Mouse (Mus musculus): ENCODE measurements around the gene Il34. TPM values are rescaled to one million over a fixed set of nuclear protein-coding genes. Genes with fewer than 3 reads are reported as not detected.
A peak's percentile ranks its signal among the peaks of the same experiment; 100 is the strongest.

Il34 gene
- total RNA-seq, 2 experiments from 2014 or later: 5.2 TPM

DNA sequence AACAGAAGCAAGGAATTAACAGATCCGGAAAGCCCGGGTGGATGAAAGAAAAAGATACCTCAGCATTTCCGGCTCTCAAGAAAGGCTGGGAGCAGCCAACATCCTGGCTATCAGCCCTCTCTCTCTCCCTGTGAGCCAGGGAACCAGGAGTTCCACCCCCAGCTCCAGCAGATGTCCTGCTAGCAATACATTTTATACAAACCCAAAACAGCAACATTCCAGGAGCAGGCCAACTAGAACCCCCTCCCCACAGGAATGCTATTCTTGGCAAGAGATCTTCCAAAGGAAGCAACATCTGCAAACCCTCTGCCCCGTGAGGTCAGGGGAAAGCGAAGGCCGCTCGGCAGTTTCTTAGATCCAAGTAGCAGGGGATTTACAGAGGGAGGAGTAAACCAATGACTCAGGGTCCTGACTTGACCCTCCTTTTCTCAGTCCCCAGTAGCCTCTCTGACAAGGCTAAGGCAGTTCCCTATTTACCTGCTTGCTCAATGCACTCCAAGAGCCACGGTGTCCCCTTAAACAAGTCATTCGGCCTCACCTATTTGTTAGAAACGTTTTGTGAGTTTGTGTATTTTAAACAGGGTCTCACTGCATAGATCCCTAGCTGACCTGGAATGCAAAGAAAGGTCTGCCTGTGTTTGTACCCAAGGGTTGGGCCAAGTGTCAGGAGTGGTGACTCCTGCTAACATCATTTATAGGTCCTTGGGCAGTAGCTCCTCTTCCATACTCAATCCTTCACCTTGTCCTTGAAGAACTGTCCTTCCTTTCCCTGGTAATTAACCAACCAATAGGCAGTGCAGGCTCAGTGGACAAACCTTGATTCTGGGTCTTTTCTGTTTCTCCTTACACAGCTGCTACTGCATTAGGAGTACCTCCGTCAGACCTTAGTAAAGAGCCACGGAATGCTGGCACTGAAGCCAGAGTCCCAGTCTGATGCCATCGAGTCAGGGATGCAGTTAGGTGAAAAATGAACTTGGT, 3.1 kb upstream of the Il34 start:
- H3K4me3 ChIP-seq: no peak overlapping the region
- peak overlapping the region; percentile 72 for H3K27ac ChIP-seq
- peak; percentile 62 for DNase-seq
- intact Hi-C loops (cut with DNase I): loop anchor here (5.0 kb wide), 1 partner anchor 56 kb away; no protein-coding TSS in a partner anchor
- no peak for TF ChIP-seq CTCF (IDR thresholded peaks at IDR 0.05)

DNA sequence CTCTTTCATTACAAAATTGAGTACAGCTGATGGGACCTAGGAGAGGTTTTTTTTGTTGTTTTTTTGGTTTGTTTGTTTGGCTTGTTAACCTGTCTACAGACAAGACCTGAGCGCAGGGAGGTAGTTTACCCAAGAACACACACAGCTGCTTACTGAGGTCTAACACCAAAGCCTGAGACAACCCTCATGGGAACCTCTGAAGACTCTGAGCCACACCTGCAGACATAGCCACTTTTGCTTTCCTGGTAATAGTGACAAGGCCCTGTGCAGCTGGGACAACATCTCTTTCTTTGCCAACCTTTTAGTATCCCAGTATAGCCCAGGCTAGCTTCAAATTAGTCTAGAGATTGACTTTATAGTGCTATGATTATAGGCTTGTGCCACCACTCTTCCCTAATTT, 422 bp upstream of the Il34 start:
- Histone ChIP-seq H3K27ac (peak overlapping the region; percentile 72), H3K4me3 (no peak overlapping the region)
- no peak for DNase-seq
- no peak for TF ChIP-seq CTCF (IDR thresholded peaks at IDR 0.05)
- intact Hi-C loops (cut with DNase I): loop anchor here (5.0 kb wide), 1 partner anchor 54 kb away; no protein-coding TSS in a partner anchor

DNA sequence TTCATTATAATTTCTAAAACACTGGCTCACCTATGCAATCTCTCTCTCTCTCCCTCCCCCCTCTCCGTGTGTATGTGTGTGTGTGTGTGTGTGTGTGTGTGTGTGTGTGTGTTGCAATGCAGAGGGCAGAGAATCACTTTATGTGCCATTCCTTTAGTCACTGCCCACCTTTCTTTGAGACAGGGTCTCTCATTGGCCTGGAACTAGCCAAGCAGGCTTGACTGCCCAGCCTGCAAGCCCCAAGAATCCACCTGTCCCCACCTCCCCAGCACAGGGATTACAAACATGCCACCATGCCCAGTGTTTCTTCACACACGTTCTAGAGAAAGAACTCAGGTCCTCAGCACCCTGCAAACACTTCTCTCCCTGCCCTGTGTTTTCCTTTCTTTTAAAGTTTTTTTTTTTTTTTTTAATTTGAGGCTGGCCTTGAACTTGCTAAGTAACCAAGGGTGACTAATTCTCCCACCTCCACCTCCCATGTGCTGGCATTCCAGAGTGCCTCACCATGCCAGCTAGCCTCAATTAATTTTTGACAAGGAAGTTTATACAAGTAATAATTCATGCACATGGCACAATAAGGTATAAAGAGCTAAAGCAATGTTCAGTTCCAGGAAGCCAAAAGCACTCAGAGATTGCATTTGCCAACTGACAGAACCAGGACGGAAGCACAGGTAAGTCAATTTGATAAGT, 754 bp downstream of the Il34 start:
- Histone ChIP-seq H3K27ac (peak overlapping the region; percentile 72), H3K4me3 (peak overlapping the region; percentile 62)
- TF ChIP-seq CTCF (IDR thresholded peaks at IDR 0.05): no peak
- DNase-seq: no peak
- intact Hi-C loops (cut with DNase I): loop anchor here (5.0 kb wide), 1 partner anchor 53 kb away; no protein-coding TSS in a partner anchor

DNA sequence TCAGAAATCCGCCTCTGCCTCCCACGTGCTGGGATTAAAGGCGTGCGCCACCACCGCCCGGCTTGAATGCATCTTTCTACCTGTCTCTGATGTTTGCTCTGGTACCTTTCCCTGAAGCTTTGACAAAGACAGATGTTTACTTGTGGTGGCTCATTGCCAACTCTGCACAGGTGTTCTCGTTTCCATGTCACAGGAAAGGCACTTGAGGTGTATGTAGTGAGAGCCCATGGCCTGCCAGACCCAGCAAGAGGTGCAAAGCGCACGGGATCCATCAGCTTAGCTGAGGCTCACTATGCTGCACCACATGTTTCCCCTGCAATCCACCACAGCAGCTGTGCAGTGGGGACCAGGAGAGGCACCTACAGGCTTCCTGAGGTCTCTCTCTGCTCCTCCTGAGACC, 1.9 kb downstream of the Il34 start:
- no peak for DNase-seq
- TF ChIP-seq CTCF (IDR thresholded peaks at IDR 0.05): no peak
- Histone ChIP-seq H3K4me3 (peak overlapping the region; percentile 46), H3K27ac (peak overlapping the region; percentile 76)
- intact Hi-C loops (cut with DNase I): no loop called here

DNA sequence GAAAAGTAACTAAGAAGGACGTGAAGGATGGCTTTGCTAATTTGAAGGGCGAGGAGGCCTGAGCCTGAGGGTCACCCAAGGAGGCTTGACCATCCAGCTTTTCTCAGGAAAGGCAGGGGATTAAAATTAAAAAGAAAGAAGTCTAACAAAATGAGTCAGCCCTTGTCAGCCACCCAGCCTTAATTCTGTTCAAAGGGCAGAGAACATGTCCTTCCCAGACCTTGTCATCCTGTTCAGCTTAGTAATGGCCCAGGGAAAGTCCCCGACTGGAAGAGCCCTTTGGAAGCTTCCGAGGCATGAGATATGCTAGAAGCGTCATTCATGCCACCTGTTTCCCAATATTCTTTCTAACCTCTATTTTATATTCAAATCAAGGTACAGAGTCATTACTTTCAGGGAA, 2.7 kb downstream of the Il34 start:
- Histone ChIP-seq H3K4me3 (no peak overlapping the region), H3K27ac (peak overlapping the region; percentile 76)
- TF ChIP-seq CTCF (IDR thresholded peaks at IDR 0.05): no peak
- intact Hi-C loops (cut with DNase I): no loop called here
- DNase-seq: no peak

DNA sequence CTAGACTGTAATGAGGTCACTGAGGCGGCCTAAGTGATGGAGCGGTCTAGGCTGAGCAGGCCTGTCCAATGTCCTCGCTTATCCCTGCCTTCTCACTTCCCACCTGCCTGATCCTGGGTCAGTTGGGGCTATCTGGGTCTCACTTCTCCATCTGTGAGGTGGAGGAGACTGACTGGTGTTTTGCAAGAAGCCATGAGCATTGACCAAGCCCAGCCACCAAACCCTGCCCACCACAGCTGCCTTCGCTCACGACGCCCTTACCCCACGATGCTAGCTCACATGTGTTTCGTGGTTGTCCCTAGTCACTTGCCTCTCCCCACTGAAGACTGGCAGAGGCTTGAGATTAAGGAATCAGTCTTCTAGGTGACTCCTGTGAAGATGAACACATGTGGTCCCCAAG, 8.6 kb downstream of the Il34 start:
- TF ChIP-seq CTCF (IDR thresholded peaks at IDR 0.05): no peak
- Histone ChIP-seq H3K27ac (no peak overlapping the region), H3K4me3 (no peak overlapping the region)
- DNase-seq: no peak
- intact Hi-C loops (cut with DNase I): no loop called here

DNA sequence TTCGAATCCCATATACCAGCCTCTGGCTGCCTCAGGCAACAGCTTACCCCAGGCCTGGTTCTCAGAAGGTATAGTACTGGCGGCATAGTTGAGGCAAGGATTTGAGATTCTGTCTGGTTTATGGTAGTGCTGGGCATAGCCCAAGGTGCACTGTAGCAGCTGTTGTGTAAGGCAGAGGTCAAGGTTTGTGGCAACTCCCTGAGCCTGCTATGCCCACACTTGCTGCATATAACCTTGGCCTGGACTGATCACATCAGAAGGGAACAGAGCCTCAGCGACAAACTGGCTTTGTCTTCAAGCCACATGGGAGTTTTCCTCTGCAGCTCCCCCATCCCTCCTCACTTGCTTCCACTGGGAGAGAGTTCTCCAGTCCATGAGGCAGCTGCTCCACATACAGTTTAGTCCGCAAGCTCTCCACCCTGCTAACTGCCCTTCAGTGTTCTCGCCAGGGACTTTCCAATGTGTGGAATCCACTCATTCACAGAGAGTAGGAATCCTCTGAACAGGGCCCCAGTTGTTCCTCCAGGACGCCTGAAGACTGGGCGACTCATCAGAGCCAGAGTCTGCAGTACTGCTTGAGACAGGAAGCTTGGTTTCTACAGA, 11.3 kb downstream of the Il34 start:
- H3K4me3 ChIP-seq: no peak overlapping the region
- TF ChIP-seq CTCF (IDR thresholded peaks at IDR 0.05): no peak
- no peak for DNase-seq
- peak overlapping the region; percentile 40; the same call in 1 of the 2 replicates for H3K27ac ChIP-seq
- intact Hi-C loops (cut with DNase I): no loop called here

DNA sequence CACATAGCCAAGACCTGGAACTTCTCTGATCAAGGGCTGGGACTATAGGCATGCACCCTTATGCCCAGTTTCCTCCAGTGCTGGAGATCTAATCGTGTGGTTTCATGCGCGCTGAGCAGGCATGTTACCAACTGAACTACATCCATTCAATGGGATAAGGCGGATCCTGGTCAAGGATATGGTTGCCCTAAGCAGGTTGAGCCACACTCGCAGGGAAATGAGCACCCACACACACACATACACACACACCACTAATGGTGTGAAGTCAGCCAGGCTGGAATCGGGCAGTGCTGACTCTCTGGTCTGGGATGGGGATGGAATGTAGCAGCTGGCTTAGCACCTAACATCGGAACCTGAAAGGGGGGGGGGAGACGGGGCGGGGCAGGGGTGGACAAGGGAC, 11.8 kb downstream of the Il34 start:
- Histone ChIP-seq H3K4me3 (no peak overlapping the region), H3K27ac (no peak overlapping the region)
- intact Hi-C loops (cut with DNase I): no loop called here
- no peak for TF ChIP-seq CTCF (IDR thresholded peaks at IDR 0.05)
- no peak for DNase-seq

DNA sequence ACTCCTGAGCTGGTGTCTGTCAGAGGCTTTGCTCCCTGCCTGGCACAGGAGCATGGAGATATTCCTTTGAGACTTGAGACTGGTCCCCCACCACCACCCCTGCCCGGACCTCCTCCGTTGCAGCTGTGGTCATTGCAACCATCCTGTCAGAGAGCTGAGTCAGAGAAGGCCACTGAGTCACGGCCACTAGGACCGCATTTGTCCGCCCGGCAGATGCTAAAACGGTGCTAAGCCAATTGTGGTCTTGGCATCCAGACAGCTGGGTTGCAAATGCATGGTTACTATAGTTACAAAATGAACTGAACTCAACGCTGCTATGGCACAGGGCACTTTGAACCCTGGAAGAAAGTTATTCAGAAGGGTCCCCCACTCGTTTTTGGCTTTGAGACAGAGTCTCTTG, 12.2 kb downstream of the Il34 start:
- DNase-seq: no peak
- intact Hi-C loops (cut with DNase I): no loop called here

DNA sequence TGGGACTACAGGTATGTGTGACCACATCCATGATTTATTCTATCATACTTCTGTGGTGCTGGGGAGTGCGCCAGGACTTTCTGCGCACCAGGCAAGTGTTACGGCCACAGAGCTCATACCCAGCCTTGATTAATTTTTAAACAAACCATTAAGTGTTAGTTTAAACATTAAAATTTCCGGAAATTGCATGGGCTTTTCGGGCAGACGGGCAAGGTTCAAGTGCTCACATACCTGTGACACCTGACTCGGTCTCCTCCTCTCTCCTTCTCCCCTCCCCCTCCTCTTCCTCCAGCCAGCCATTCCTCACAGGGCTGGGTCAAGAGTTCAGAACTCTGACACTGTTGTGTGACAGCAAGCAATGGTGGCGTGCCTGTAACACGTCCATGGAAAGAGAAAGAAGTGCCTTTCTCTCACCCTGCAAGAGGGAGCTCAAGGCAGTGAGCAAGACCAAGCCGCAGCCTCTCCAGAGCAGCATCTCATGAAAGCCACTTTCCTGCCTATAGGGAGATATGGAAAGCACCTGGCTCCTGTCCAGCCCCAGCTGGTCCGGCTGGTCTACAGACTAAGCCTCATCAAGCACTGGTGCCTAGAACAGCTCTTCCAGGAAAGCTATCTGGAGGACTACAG, 13.0 kb downstream of the Il34 start:
- Histone ChIP-seq H3K4me3 (no peak overlapping the region), H3K27ac (peak overlapping the region; percentile 4; the same call in 1 of the 2 replicates)
- no peak for DNase-seq
- intact Hi-C loops (cut with DNase I): no loop called here
- TF ChIP-seq CTCF (IDR thresholded peaks at IDR 0.05): no peak

More for the DNA sequence above, 12.2 kb downstream of the Il34 start:
- H3K27ac ChIP-seq: no peak overlapping the region; the same call in 1 of the 2 replicates
- no peak for TF ChIP-seq CTCF (IDR thresholded peaks at IDR 0.05)
- H3K4me3 ChIP-seq: no peak overlapping the region

DNA sequence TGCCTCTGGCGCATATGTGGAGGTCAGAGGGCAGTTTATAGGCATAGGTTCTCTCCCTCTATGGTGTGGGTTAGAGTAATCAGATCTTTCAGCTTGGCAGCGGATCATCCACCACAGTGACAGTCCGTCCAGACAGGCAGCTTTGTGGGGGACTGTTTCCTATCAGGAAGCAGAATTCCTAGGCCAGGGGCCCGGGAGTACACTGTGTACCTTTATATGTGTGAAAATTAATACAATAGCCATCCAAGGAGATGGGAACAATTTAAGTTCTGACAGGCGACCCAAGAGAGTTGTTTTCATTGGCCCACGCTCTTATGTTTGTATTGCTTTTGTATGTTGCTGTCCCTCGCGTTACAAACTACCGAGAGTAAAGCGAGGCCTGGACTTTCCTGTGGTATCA, 14.6 kb downstream of the Il34 start:
- DNase-seq: no peak
- Histone ChIP-seq H3K4me3 (no peak overlapping the region), H3K27ac (0 out of 2 replicates have a peak overlapping the region, but pooled peaks have one; percentile 38)
- no peak for TF ChIP-seq CTCF (IDR thresholded peaks at IDR 0.05)
- intact Hi-C loops (cut with DNase I): no loop called here

DNA sequence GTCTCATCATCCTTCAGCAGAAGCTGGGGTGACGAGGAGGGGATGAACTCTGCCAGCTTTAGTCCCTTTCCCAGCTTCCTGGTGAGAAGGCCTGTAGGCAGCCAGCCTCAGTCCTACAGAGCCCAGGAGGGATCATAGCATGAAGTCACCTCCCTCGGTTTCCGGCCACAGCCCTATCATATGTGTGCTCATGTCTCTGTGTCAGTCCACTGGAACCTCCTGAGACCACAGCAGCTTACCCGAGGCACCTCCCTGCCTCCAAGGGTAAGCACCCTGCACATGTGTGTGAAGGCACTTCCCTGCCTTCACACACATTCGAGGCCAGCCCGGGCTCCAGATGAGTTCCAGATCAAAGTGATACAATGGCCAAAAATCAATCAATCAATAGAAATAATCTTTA, 15.5 kb downstream of the Il34 start:
- no peak for DNase-seq
- intact Hi-C loops (cut with DNase I): no loop called here
- Histone ChIP-seq H3K27ac (peak overlapping the region; percentile 70), H3K4me3 (no peak overlapping the region)
- TF ChIP-seq CTCF (IDR thresholded peaks at IDR 0.05): no peak

Measured in gastrocnemius, adult 2 months (tissue).